Comparison of ENCODE assay signal across 12 mouse cellular contexts in genomic region chr1:136401281-136401680, GRCm38 (mm10). TPM values are rescaled to one million over a fixed set of nuclear protein-coding genes. Genes with fewer than 3 reads are reported as not detected.
A peak's percentile ranks its signal among the peaks of the same experiment; 100 is the strongest.
DNase-seq lines count a peak whose midpoint lies in the region.
"Had no signal": no experiment of that assay in that cellular context is flagged by ENCODE, and none has a peak within 500 bp of the region (broad histone marks: within the 10 kb centered on the region; RNA-seq: fewer than 3 reads in every experiment).

No protein-coding gene starts in this region.

- peak; percentile 28 for DNase-seq in layer of hippocampus, adult 11-12 months (ENCODE audit: low spot score)
- no peak for DNase-seq in layer of hippocampus, postnatal 10 days (ENCODE audit: low spot score in 2 of 2)
- DNase-seq in 3T3-L1 (ENCODE audit: low read depth, low spot score), result peak; percentile 72
- peak; percentile 60 to 73 for DNase-seq in frontal cortex, postnatal 36 days (ENCODE audit: low spot score in 2 of 2)
- peak; percentile 45 to 48 for DNase-seq in right cerebral cortex, postnatal 10 days (ENCODE audit: low spot score in 2 of 2)
- DNase-seq in kidney, adult 18-20 months, result no peak
- DNase-seq in lung, postnatal 36 days, result no peak
- DNase-seq in heart, postnatal 10 days, result no peak
- DNase-seq: cerebellum, adult 2 months; kidney, postnatal 10 days; liver, embryonic 13.5 days; thymus, adult 2 months had no signal

- intact Hi-C loops in heart, postnatal 10 days (cut with DNase I), result no loop called here

RNA-seq across cellular contexts. Expression of gene Ddx59, which starts 13.8 kb away (rescaled TPM):
- total RNA-seq in layer of hippocampus, postnatal 10 days (2021), result 10 to 100 TPM; 10.2 to 10.9 TPM
- 10 to 100 TPM in 1 of 2 experiments, 1 to 10 TPM in 1; 9.5 to 10.1 TPM for total RNA-seq in heart, postnatal 10 days (2021)

RNA-seq across cellular contexts. Expression of gene Camsap2, which starts 55.4 kb away (rescaled TPM):
- 100 to 1,000 TPM; 149 to 165 TPM for total RNA-seq in layer of hippocampus, postnatal 10 days (2021)
- total RNA-seq in heart, postnatal 10 days (2021), result 10 to 100 TPM; 32.5 to 33.9 TPM

Comparison
In these comparisons a context has a peak if more than half of its experiments do, and no peak if none do; other contexts are left out.
1. DNase-seq: peak in layer of hippocampus, adult 11-12 months (single experiment), 3T3-L1 (single experiment), frontal cortex, postnatal 36 days (2 of 2) and right cerebral cortex, postnatal 10 days (2 of 2); none in layer of hippocampus, postnatal 10 days (0 of 2), kidney, adult 18-20 months (single experiment), lung, postnatal 36 days (single experiment) and heart, postnatal 10 days (0 of 2).
2. RNA of gene Camsap2, which starts 55.4 kb away (total RNA-seq): 149 to 165 TPM in layer of hippocampus, postnatal 10 days; 32.5 to 33.9 TPM in heart, postnatal 10 days; every median in the first group is over 4 times any median in the second.